Mouse (Mus musculus) hindbrain, embryonic 13.5 days (tissue): Measurements from ENCODE around the gene Atg7. TPM values are rescaled to one million over a fixed set of nuclear protein-coding genes. Genes with fewer than 3 reads are reported as not detected.

Experiments
- ATAC-seq: fragments of 200-750 bp; cut with Nextera tagmentation; 2 replicates; pipeline ENCODE4 v1.8.0; 2017; ENCODE audit warnings: moderate TSS enrichment; ENCODE audit not compliant: low FRiP score
- H3K27ac ChIP-seq: fragments of 300-500 bp; sonication (generic); 2 replicates; pipeline ENCODE4 v1.5.1; 2015; ENCODE audit warnings: inconsistent platforms, mild to moderate bottlenecking, moderate library complexity
- H3K27me3 ChIP-seq: fragments of 300-500 bp; sonication (generic); 2 replicates; pipeline ENCODE4 v1.6.1; 2015; ENCODE audit warnings: mild to moderate bottlenecking, inconsistent platforms
- H3K36me3 ChIP-seq: fragments of 300-500 bp; sonication (generic); 2 replicates; pipeline ENCODE4 v1.6.1; 2015; ENCODE audit warnings: mild to moderate bottlenecking, inconsistent platforms
- H3K4me1 ChIP-seq: fragments of 300-500 bp; sonication (generic); replicated peaks from 2 replicates; pipeline ENCODE4 v1.6.1; 2015; ENCODE audit warnings: inconsistent platforms
- H3K4me2 ChIP-seq: fragments of 300-500 bp; sonication (generic); 2 replicates; pipeline ENCODE4 v1.6.1; 2015; ENCODE audit warnings: inconsistent platforms, mild to moderate bottlenecking, moderate library complexity
- H3K4me3 ChIP-seq: fragments of 300-500 bp; sonication (generic); 2 replicates; pipeline ENCODE4 v1.5.1; 2015; ENCODE audit warnings: mild to moderate bottlenecking, inconsistent platforms
- H3K9ac ChIP-seq: fragments of 300-500 bp; sonication (generic); 2 replicates; pipeline ENCODE4 v1.6.1; 2015; ENCODE audit warnings: mild to moderate bottlenecking, inconsistent platforms
- H3K9me3 ChIP-seq: fragments of 300-500 bp; sonication (generic); 2 replicates; pipeline ENCODE4 v1.6.1; 2016; ENCODE audit warnings: inconsistent platforms
- WGBS: fragments of 180-500 bp; shearing (Covaris S2); methylation state at CpG from one replicate; pipeline ENCODE4 v1.1.7; 2015; 5-methylcytosine and 5-hydroxymethylcytosine counted together
- polyA plus RNA-seq: library from polyadenylated mRNA; unstranded; fragments of >200 nt; fragmentation: Nextera tagmentation; extraction: Ambion mirVana; gene quantifications from 2 replicates; pipeline ENCODE4 v1.2.1, GENCODE M21; 2015

Gene Atg7
- polyA plus RNA-seq, 1 experiment from 2014 or later = 18.2 TPM

- Histone ChIP-seq H3K4me3 (no peak overlapping the region), H3K4me2 (no peak overlapping the region), H3K9ac (no peak overlapping the region), H3K36me3 (no peaks in the 10 kb centered on the region), H3K27ac (no peak overlapping the region), H3K27me3 (no peaks in the 10 kb centered on the region), H3K9me3 (no peaks in the 10 kb centered on the region), H3K4me1 (no peaks in the 10 kb centered on the region)
- WGBS = 96% methylated on average over 9 of the region's 9 CpGs
- no peak for ATAC-seq
Observed at GRCm38 (mm10) chr6:114794706-114795105, 151.8 kb downstream of the Atg7 start.

- no peak overlapping the region for H3K9ac ChIP-seq
- 0 out of 2 replicates have a peak, but pooled peaks cover 3% of the 10 kb centered on the region for H3K4me1 ChIP-seq
- no peak overlapping the region for H3K4me3 ChIP-seq
- H3K27ac ChIP-seq = no peak overlapping the region
- H3K27me3 ChIP-seq = no peaks in the 10 kb centered on the region
- H3K9me3 ChIP-seq = no peaks in the 10 kb centered on the region
- WGBS = 87% methylated on average over 7 of the region's 7 CpGs
- no peak for ATAC-seq
- no peak overlapping the region for H3K4me2 ChIP-seq
- H3K36me3 ChIP-seq = no peaks in the 10 kb centered on the region
Observed at GRCm38 (mm10) chr6:114795706-114796325, 152.9 kb downstream of the Atg7 start.

- WGBS = 75% methylated on average over 5 of the region's 5 CpGs
- H3K9me3 ChIP-seq = no peaks in the 10 kb centered on the region
- H3K36me3 ChIP-seq = no peaks in the 10 kb centered on the region
- H3K4me3 ChIP-seq = no peak overlapping the region
- no peak overlapping the region for H3K9ac ChIP-seq
- H3K27me3 ChIP-seq = no peaks in the 10 kb centered on the region
- ATAC-seq = no peak
- 0 out of 2 replicates have a peak, but pooled peaks cover 8% of the 10 kb centered on the region for H3K4me1 ChIP-seq
- no peak overlapping the region for H3K4me2 ChIP-seq
- no peak overlapping the region for H3K27ac ChIP-seq
Observed at GRCm38 (mm10) chr6:114797901-114798300, 155.0 kb downstream of the Atg7 start.

- WGBS = 77% methylated on average over 4 of the region's 4 CpGs
- Histone ChIP-seq H3K4me2 (no peak overlapping the region), H3K9me3 (no peaks in the 10 kb centered on the region), H3K36me3 (no peaks in the 10 kb centered on the region), H3K27me3 (no peaks in the 10 kb centered on the region), H3K4me1 (peaks cover 12% of the 10 kb centered on the region; the same call in 1 of the 2 replicates), H3K9ac (no peak overlapping the region), H3K4me3 (no peak overlapping the region), H3K27ac (no peak overlapping the region)
- ATAC-seq = no peak
Observed at GRCm38 (mm10) chr6:114798715-114799114, 155.8 kb downstream of the Atg7 start.

- Histone ChIP-seq H3K27ac (no peak overlapping the region), H3K9ac (no peak overlapping the region), H3K27me3 (no peaks in the 10 kb centered on the region), H3K4me3 (no peak overlapping the region), H3K4me2 (no peak overlapping the region), H3K4me1 (peaks cover 26% of the 10 kb centered on the region), H3K36me3 (no peaks in the 10 kb centered on the region), H3K9me3 (no peaks in the 10 kb centered on the region)
- ATAC-seq = no peak
- 71% methylated on average over 2 of the region's 2 CpGs for WGBS
Observed at GRCm38 (mm10) chr6:114800291-114800965, 157.5 kb downstream of the Atg7 start.

GRCm38 (mm10) chr6:114803915-114804535 is 161.1 kb downstream of the Atg7 start:
- Histone ChIP-seq H3K4me2 (no peak overlapping the region), H3K9ac (no peak overlapping the region), H3K9me3 (no peaks in the 10 kb centered on the region), H3K27ac (peak overlapping the region; percentile 68), H3K27me3 (no peaks in the 10 kb centered on the region), H3K4me3 (no peak overlapping the region), H3K4me1 (peaks cover 26% of the 10 kb centered on the region), H3K36me3 (no peaks in the 10 kb centered on the region)
- 26% methylated on average over 8 of the region's 8 CpGs for WGBS
- ATAC-seq = peak; percentile 43; the same call in 1 of the 2 replicates

GRCm38 (mm10) chr6:114804866-114805265 is 162.0 kb downstream of the Atg7 start:
- 50% methylated on average over 1 of the region's 1 CpGs for WGBS
- no peaks in the 10 kb centered on the region for H3K36me3 ChIP-seq
- no peaks in the 10 kb centered on the region for H3K27me3 ChIP-seq
- H3K4me1 ChIP-seq = peaks cover 26% of the 10 kb centered on the region
- no peak overlapping the region for H3K4me2 ChIP-seq
- no peak for ATAC-seq
- no peak overlapping the region for H3K4me3 ChIP-seq
- H3K9ac ChIP-seq = no peak overlapping the region
- peak overlapping the region; percentile 25; the same call in 1 of the 2 replicates for H3K27ac ChIP-seq
- H3K9me3 ChIP-seq = no peaks in the 10 kb centered on the region

GRCm38 (mm10) chr6:114805927-114806326 is 163.0 kb downstream of the Atg7 start:
- H3K36me3 ChIP-seq = no peaks in the 10 kb centered on the region
- H3K27ac ChIP-seq = no peak overlapping the region
- no peaks in the 10 kb centered on the region for H3K27me3 ChIP-seq
- WGBS = 91% methylated on average over 4 of the region's 4 CpGs
- no peaks in the 10 kb centered on the region for H3K9me3 ChIP-seq
- no peak overlapping the region for H3K9ac ChIP-seq
- ATAC-seq = no peak
- no peak overlapping the region for H3K4me3 ChIP-seq
- peaks cover 22% of the 10 kb centered on the region for H3K4me1 ChIP-seq
- no peak overlapping the region for H3K4me2 ChIP-seq

GRCm38 (mm10) chr6:114807474-114807873 is 164.6 kb downstream of the Atg7 start:
- H3K9me3 ChIP-seq = no peaks in the 10 kb centered on the region
- no peaks in the 10 kb centered on the region for H3K27me3 ChIP-seq
- no peak overlapping the region for H3K4me2 ChIP-seq
- H3K4me1 ChIP-seq = peaks cover 18% of the 10 kb centered on the region
- no peaks in the 10 kb centered on the region for H3K36me3 ChIP-seq
- ATAC-seq = no peak
- no peak overlapping the region for H3K9ac ChIP-seq
- 79% methylated on average over 3 of the region's 3 CpGs for WGBS
- H3K4me3 ChIP-seq = no peak overlapping the region
- H3K27ac ChIP-seq = no peak overlapping the region

GRCm38 (mm10) chr6:114808654-114809430 is 165.9 kb downstream of the Atg7 start:
- Histone ChIP-seq H3K27me3 (no peaks in the 10 kb centered on the region), H3K9me3 (no peaks in the 10 kb centered on the region), H3K9ac (no peak overlapping the region), H3K4me1 (peaks cover 12% of the 10 kb centered on the region), H3K4me2 (no peak overlapping the region), H3K27ac (no peak overlapping the region), H3K4me3 (no peak overlapping the region), H3K36me3 (no peaks in the 10 kb centered on the region)
- no peak for ATAC-seq
- 88% methylated on average over 3 of the region's 3 CpGs for WGBS

GRCm38 (mm10) chr6:114809431-114809811 is 166.5 kb downstream of the Atg7 start:
- no peaks in the 10 kb centered on the region for H3K9me3 ChIP-seq
- WGBS = 63% methylated on average over 1 of the region's 1 CpGs
- ATAC-seq = no peak
- no peaks in the 10 kb centered on the region for H3K27me3 ChIP-seq
- H3K27ac ChIP-seq = no peak overlapping the region
- H3K4me1 ChIP-seq = peaks cover 7% of the 10 kb centered on the region
- H3K9ac ChIP-seq = no peak overlapping the region
- H3K4me2 ChIP-seq = no peak overlapping the region
- H3K4me3 ChIP-seq = no peak overlapping the region
- H3K36me3 ChIP-seq = no peaks in the 10 kb centered on the region

GRCm38 (mm10) chr6:114812322-114812721 is 169.4 kb downstream of the Atg7 start:
- Histone ChIP-seq H3K27ac (no peak overlapping the region), H3K4me2 (no peak overlapping the region), H3K4me1 (peaks cover 5% of the 10 kb centered on the region; the same call in 1 of the 2 replicates), H3K4me3 (no peak overlapping the region), H3K27me3 (no peaks in the 10 kb centered on the region), H3K9me3 (no peaks in the 10 kb centered on the region), H3K36me3 (no peaks in the 10 kb centered on the region), H3K9ac (no peak overlapping the region)
- ATAC-seq = no peak
- WGBS = 88% methylated on average over 5 of the region's 5 CpGs
